Mouse (Mus musculus) layer of hippocampus, adult 18-20 months (tissue): ENCODE data around the gene Lix1l. TPM values are rescaled to one million over a fixed set of nuclear protein-coding genes. Genes with fewer than 3 reads are reported as not detected.

Experiments
- DNase-seq, 2 experiments: peaks; one replicate each; pipeline ENCODE4 v3.0.0; 2022; ENCODE audit warnings: low spot score in 2 of 2
- total RNA-seq, 2 experiments: library from RNA; stranded (reverse); gene quantifications; 2 replicates each; pipeline ENCODE4 v1.2.3; 2021

Lix1l gene
- total RNA-seq, 2 experiments from 2014 or later, result 30.9 to 33.0 TPM

DNA sequence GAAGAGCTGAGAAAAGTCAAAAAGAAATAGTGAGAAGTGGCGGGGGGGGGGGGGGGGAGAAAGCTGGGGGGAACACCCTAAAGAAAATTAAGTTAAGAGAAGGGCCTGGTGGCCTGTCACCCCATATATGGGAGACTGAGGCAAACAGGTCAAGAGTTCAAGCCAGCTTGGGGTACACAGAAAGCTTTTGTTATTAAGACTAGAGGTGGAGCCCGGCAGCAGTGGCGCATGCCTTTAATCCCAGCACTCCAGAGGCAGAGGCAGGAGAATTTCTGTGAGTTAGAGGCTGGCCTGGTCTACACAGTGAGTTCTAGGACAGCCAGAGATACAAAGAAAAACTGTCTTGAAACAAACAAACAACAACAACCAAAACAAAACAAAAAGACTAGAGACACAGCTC, 35.8 kb upstream of the Lix1l start:
- DNase-seq, result no peak

DNA sequence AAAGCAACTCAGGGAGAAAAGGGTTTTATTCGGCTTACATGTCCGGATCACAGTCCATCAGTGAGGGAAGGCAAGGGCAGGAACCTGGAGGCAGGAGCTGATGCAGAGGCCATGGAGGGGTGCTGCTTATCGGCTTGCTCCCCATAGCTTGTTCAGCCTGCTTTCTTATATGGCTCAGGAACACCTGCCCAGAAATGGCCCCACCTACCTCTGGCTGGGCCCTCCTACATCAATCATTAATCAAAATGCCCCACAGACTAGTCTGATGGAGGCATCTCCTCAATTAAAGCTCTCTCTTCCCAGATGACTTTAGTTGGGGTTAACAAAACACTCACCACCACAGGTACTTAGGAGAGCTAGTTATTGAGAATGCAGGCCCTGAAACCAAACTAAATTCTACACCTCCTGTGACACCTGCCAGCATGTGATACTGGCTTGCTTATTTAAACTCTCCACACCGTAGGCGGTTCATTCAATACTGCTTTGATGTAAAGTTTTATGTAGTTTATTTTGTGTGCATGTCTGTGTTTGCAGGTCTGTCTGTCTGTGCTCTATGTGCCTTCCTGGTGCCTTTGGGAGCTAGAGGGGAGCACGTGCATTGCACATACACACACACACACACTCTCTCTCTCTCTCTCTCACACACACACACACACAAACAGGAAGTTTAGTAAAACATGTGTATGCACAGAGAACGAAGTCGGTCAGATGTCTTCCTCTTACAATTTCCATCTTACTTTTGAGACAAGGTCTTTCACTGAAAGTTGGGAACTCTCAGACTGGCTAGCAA, 34.1 kb upstream of the Lix1l start:
- no peak for DNase-seq

DNA sequence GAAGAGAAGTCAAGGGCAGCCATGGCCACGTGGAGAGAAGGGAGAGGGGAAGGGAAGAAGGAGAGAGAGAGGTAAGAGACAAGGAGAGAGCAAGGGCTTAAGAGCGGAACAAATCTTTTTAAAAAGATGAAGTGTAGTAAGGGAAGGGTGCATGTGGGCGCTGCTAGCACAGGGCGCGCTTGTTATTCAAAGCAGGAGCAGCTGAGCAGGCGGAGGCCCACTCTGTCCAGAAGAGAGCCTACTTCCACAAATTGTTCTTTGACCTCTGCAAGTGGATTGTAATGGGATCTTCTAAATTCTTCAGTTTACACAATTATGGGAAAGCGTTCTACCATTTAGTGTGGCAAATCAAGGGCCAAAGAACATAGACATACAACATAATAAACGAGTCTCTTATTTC, 32.3 kb upstream of the Lix1l start:
- no peak for DNase-seq

DNA sequence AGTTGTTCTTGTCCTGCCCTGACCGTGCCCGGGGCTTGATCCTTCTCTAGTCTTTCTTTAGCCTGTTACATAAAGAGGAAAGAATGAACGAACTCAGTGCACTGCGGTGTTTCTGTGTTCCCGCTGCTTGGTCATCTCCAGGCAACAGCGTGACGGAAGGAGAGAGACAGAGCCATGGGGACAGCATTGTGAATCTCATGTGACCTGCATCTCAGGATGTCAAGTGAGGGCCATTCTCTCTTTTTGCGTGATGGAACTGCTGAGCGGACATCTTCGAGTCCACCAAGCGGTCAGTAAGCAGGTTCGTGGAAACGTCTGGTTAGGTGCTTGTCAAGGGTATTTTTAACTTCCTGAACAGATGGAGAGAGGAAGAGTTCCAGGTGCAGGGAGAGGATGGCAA, 31.4 kb upstream of the Lix1l start:
- no peak for DNase-seq

DNA sequence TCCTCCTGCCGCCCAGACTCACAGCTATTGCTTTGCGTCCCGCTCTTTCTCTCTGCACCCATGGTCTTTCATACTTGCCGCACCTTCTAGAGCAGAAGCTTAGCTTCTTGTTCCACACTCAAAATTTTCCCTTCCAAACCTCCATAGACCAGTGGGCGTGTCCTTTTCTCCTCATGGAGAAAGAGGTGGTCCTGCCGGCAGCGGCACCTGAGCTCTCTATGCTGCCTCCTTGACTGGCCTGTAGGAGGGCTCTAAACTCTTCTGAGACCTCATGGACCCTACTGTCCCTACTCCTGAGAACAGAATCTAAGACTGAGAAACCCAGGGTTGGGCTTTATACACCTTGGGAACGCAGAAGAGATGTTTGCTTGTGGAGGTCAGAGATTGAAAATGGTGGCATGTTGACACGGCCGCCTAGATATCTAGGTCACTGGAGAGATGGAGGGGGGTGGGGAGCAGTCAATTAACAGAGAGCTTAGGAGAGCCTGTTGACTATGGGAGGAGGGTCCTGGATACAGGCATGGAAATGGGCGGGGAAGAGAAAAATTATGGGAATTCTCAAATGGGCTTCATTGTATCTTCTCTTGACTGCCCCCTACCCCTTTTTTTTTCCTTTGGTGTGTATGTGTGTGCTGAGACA, 30.9 kb upstream of the Lix1l start:
- no peak for DNase-seq

DNA sequence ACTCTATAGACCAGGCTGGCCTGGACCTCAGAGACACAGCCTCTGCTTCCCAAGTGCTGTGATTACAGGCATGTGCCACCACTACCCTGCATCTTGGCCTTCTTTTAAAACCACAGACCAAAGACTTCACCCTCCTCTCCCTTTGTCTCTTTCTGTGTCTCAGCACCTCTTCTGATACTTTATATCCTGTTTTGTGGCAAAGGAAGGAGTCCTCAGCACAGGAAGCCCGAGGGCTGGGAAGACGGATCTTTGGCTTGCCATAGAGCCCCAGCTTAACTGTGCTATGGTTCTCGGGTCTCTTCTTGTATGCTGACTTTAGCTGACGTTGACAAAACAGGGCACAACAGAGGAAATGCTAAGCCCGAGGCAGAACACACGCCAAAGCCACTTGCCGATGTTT, 30.3 kb upstream of the Lix1l start:
- no peak for DNase-seq

DNA sequence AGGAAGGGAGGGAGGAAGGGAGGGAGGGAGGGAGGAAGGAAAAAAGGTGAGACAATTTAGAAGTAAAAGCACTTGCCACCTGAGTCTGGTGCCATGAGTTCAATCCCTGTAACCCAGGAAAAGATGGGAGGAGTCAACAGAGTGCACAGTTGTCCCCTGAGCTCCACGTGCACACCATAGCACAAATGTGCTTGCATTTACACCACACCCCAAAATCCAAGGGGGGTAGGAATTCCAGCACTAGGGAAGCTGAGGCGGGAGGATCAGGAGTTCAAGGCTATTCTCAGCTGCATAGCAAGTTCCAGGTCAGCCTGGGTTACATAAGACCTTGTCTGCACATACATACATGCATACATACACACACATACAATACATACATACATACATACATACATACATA, 29.6 kb upstream of the Lix1l start:
- DNase-seq, result no peak

DNA sequence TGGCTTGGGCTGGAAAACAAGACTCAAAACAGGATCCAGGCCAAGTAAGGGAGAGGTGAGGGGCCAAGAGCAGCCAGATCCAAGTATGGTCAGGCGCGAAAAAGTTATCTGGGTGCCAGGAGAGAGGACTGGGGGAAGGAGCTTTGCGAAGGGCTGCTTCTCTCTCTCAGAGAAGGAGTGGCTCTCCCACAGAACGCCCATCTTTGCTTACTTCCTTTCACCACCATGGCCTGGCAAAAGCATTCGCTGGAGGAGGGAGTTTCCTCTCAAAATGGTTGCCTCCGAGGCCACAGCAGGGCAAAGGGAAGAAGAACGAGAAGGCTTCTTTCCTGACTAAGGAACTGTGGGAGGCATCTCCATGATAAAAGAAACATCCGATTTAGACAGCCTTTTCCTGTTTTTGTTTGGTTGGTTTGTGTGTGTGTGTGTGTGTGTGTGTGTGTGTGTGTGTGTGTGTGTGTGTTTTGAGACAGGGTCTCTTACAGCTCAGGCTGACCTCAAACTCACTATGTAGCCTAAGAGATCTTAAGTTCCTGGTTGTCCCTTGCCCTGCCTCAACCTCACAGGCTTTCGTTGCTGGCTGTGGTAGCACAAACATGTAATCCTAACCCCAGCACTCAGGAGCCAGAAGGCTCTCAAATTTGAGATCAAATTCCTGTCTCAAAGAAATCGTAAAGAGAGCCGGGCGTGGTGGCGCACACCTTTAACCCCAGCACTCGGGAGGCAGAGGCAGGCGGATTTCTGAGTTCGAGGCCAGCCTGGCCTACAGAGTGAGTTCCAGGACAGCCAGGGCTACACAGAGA, 28.9 kb upstream of the Lix1l start:
- no peak for DNase-seq

DNA sequence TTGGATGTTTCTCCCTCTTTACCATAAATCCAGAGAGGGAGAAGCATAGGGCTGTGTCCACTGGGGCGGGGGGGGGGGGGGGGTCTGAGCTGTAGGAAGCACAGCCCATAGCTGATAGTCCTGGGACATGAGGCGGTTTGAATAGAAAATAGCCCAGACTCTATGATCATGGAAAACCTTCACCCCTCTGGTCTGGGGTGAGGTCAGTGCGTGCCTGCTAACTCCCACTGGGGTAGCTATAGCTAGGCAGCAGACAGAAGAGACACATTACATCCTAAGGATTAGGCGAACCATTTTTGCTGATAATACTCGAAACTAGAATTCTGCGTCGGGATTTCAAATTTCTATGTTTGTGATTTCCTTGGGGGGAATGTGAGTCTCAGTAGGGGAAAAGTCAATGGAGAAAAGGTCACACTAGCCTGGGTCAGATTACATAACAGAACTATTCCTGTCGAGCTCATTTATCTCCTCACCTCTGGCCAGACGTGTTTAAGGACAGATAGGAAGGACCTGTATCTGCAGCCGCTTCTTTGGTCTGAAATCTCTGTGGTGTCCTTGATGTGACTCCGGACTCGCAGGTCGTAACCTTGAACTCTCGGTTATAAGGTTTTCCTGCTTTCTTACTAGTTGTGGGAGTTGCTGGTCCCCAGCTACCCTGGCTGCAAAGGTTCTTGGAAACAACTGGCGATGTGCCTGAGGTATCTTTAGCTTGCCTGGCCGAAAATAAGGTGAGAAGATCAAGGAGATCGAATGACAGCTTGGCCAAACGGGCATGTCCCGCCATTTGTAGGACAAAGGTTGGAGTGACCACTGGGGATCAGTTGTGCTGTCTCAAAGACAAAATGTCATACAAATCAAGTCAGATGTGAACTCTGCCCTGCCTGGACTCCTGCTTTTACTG, 27.1 kb upstream of the Lix1l start:
- DNase-seq, result no peak

DNA sequence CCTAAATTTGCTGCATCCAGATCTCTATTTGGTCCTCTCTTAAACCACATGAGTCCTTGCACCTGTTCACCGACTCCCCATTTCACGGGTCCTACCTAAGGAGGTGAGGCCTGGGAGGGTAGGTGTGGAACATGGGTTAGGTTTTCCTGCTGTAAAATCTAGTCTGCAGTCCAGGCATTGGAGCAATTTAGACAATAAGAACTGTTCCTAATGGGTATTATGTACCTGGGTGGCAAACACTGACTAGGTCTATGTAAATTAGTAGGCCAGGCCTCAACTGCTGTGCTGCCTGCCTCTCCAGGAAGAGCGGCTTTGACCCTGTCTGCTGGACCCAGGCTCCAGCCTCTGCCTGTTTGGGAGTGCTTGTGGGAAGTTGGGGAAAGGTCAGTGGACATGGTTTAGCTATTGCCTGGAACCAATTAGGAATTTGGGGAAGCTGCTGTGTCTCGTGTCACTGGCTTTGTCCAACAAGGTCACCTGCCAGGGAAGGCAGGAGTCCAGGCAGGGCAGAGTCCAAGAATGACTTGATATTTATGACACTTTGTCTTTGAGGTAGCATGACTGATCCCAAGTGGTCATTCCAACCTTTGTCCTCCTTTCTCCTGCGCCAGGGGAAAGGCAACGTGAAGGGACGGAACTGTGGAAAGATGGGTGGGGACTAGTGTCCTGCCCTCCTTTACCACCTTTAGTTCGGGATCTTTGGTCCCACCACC, 25.5 kb upstream of the Lix1l start:
- DNase-seq, result no peak

DNA sequence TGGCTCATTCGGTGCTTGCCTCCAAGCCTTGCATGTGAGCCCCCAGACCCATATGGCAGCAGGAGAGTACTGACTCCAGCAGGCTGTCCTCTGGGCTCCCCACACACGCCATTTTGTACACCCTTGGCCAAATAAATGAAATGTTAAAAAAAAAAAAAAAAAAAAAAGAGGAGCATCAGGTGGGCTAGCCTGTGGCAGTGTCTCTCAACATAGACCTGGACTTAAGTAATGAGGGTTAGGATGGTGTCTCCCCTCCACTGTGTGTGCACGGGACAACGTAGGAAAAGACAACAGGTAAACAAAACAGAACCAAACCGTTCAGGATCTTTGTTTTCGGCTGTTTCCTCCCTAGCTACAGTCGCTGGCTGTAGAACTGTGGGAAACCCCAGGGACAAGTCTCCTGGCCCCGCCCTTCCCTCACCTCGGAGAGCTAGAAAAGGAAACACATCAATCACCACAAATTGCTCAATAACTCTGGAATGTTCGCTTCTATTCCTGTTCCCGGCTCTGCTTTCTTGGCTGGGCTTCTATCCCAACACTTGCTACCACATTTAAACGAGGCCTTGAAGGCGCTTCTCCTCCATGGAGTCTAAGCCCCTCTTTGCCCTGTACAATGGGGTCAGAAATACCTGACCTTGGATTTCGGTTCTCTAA, 24.8 kb upstream of the Lix1l start:
- DNase-seq, result no peak

DNA sequence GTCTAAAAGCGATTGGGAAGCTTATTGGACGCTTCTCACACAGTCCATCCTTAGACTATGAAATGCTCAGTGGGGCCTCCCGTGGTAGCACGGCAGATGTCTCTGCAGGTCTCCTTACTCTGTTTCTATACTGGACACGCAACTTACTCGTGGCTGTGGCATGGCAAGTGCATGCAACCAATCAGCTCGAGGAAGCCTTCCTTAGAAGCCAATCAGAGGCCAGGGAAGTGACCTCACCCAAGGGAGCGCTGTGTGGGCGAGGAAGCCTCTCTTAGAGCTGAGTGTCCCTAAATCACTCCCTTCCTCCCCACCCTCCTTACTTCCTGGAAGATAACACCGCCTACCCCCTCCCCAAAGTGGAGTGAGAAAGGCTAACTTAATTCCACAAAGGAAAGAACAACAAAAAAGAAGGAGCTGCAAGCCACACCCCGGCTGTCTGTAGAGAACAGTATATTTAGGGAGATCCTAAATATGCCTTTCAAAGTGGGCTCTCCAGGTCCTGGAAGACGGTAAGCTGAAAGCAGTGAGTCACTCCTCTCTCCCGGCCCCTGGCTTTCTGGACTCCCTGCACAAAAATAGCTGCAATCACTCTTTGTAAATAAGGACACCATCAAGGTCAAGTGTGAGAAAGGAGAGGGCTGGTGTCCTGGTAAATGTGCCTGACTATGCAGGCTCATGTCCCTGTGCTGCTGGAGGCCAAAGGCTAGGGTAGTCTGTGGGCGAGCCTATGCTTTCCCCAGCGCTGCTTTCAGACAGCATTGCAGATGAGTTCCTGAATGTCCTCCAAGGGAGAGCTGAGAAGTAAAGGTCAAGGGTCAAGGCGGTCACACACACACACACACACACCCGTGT, 24.0 kb upstream of the Lix1l start, which contains the start of gene Gm16253:
TSS of gene Gm16253 (plus strand) at position 295 of the 852 bp plus-strand sequence.
- peak; percentile 75 to 89 for DNase-seq

DNA sequence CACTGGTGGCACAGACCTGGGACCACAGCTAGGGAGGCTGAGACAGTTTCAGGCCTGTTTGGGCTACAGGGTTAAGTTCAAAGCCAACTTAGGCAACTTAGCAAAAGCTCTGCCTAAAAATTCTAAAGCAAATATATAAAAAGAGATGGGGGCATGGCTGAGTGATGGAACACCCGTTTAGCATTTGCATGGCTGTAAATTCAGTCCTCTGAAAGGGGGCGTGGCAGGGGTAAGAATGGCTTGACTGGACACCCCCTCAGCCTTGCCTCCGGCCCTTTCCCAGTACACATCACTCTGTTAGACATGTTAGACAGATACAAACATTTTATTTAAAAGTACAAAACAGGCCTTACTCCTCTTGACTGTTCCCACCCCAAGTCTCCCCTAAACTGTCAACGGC, 23.4 kb upstream of the Lix1l start:
- no peak for DNase-seq

DNA sequence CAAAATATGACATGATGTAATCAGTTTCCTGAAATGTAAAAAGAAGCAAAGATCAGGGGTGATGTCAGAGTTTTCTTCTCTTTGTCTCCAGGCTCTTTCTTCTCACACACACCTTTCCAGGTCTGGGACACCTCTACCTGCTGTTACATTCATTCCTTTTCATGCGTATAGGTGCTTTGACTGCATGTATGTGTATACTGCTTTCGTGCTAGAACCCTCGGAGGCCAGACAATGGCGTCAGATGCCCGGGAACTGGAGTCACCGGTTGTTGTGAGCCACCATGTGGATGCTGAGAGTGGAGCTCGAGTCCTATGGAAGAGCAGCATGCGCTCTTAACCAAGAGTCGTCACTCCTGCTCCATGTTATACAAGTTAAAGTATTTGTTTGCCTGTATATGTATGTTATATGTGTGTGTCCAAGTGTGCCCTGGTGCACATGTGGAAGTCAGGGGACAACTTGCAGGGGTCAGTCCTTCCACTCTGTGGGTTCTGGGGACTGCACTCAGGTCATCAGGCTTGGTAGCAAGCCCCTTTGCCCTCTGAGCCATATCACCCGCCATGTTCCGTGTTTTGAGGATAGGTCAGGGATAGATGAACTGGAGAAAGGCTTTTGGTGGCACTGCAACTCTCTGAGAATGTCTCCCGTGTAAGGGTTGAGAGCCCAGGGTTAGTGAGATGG, 22.2 kb upstream of the Lix1l start:
- no peak for DNase-seq

DNA sequence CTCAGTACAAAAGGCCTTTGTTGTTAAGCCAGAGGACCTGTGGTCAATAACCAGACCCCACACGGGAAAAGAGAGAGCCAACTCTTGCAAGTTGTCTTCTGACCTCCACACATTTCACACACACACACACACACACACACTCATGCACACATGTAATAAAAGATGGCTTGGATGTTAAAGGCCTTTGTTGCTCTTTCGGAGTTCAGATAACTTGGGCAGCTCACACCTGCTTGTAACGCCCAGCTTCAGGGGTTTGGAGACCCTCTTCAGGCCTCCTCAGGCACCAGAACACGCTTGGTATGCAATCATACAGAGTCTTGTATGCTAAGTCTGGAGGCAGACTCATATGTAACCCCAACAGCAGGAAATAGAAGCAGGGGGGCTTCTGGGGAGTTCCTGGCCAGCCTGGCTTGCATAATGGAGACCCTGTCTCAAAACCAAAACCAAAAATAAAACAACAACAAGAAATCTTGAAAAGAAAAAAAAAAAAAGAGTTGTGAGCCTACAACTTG, 21.7 kb upstream of the Lix1l start:
- no peak for DNase-seq

DNA sequence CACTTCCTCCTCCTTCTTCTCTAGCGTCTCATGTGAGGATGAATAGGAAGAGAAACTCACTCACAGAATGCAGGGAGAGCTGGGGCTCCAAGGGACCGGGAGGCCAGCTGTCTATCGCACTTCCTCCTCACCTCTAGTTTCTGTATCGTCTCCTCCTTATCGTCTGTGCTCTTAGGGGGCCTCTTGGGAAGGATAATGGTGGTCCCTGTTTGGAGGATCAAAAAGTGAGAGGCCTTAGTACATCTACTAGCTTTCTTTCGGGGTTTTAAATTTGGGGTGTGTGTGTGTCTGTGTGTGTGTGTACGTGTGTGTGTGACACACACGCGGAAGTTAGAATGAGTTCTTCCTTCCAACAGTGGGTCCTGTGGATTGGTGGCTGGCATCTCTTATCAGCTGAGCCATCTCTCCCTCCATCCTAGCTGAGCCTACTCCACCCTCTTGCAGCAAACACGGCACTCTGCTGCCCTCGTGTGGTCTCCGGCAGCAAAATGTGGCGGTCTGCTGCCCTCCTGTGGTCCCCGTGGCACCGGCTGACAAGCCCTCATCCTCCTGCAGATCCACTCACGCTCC, 21.0 kb upstream of the Lix1l start:
- peak; percentile 90 to 94 for DNase-seq

DNA sequence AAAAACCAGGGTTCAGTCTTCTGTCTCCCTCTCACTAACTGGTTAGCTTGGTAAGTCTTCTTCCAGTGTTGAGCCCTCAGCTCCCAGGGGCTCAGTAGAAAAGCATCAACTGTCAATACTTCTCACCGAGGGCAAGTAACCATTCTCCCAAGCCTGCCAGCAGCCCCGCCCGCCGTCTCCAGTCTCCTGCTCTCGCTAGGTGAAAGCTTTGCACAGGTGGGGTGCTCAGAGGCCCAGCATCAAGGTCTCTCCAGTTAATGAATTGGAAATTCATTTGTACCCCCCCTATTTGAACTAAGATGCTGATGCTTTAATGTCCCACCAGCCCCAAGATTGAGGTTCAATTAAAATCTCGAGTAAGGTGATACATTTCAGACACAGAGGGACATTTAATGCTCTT, 19.8 kb upstream of the Lix1l start:
- DNase-seq, result no peak
